Mouse (Mus musculus): ENCODE data around the gene Klhl30. TPM values are rescaled to one million over a fixed set of nuclear protein-coding genes. Genes with fewer than 3 reads are reported as not detected.

The Klhl30 gene
- polyA plus RNA-seq, 1 experiment from 2014 or later, result 0.27 TPM

DNA sequence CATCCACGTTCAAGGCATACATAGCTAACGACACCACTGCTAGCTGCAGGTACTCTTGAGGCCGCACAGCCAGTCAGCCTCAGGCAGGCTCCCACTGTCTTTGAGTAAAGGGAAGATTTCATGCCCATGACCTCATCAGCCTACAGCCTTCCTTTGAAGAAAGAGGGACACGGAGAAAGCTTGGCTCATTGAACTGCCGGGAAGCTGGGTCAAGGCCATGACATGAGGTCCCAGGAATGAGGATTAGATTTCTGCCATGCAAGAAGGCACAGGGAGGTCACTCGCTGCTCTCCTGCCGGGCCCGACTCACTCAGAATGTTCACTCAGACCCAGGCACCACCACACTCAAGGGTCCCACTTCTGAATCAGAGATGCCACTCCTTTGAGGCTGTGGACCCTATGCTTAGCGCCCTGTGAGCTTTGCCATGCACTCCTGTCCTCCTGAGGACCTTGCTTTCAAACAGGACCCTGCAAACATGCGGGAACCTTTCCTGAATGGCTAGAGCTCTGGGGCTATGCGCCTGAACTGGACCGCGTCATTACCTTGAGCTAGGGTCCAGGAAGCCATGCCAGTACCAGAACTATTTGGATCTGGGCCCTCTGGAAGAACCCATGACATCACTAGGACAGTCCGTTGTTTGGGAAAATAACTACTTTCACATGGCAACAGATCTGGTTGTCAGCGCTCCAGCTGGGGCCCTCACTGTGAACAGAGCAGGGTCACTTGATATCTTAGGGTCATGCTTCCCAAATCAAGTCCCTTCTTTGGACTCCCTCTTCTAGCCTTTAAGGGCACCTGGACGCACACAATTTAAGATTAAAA, 14.2 kb downstream of the Klhl30 start:
- DNase-seq (ENCODE audit: low spot score), result no peak

DNA sequence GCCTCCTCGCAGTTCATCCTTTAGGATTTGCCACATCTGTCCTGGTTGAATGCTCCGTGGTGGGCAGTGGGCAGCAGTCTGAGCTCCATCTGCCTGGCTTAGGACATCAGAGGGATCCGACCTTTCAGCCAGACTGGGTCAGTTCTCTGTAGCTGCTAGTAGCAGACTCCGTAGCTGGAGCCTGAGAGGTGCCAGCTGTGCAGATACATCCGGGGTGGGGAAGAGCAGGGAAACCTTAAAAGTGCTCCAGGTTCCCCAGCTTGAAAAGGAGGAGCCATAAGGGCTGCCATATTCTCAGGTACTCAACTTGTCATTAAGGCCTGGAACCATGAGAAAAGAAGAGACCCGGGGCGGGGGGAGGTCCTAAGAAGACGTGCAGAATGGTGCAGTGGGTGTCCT, 15.0 kb downstream of the Klhl30 start:
- peak; percentile 13 for DNase-seq (ENCODE audit: low spot score)

DNA sequence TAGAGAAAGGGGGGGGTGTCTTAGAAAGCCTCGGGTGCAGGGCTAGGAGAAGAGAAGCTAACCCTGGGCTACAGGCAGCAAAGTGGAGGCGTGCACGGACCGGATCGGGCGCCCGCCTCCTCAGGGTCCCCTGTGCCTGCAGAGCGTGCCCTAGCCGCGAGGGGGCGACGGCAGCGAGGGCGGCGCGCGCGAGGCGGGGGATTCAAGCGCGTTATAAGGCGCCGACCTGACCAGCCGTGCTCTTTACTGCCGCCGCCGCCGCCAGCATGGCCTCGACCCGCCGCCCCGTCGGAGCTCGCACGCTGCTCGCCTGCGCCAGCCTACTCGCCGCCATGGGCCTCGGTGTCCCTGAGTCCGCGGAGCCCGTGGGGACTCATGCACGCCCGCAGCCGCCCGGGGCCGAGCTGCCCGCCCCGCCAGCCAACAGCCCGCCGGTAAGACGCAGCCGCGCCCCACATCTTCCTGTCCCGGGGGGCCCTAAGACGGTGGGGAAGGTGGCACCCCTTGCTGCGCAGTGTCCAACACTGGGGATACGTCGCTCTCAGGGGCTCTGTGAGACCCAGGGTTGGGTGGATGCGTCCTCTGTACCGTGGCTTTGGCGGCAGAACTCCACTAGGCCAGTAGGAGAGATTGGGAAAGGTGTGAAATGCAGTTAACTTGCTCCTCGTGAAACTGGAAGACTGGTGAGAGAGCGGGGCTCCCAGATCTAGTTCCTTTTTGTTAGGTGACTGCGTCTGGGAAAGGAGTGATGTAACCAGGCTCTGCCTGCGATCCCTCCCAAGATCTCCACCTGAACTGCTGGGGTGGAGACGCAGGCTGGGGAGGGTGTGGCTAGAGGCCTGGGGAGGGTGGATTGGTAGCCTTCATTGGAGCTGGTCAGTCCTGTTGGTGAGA, 15.6 kb downstream of the Klhl30 start, which contains the start of gene Erfe:
TSS of gene Erfe (plus strand) at position 216 of the 894 bp plus-strand sequence.
- peak; percentile 78 for DNase-seq (ENCODE audit: low spot score)

DNA sequence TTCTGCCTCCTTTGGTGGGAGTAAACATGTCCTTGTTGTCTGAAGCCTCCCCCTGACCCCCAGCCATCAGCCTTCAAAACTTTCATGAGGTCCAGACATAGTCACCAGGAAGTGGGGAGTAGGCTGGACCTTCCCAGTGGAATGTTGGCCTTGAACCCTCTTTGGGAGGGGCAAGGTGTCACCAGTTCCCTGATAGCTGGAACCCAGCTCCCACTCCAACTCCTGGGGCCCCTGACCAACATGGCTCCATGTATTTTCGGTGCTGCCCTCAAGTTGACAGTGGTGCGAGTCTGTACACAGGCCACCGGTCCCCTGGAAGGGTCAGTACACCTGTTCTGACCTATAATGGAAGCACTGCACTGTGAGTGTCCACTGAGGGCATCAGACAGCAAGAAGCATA, 16.5 kb downstream of the Klhl30 start:
- no peak for DNase-seq (ENCODE audit: low spot score)

DNA sequence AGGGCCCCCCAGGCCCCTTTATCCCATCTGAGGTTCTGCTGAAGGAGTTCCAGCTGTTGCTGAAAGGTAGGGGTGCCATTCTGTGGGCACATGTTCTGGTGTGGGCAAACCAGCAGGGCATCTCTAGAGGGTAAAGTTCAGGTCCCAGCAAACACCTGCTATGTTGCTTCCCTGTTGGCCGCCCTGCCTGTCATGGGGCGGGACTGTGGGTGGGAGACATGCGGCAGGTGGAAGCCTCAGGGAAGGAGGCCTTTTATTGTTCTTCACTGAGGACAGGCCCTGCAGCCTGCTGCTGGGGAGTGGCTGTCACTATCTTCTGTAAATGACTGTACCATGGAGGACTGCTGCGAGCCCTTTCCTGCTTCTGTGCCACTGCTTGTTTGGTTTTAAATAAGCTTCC, 18.6 kb downstream of the Klhl30 start:
- DNase-seq (ENCODE audit: low spot score), result no peak

DNA sequence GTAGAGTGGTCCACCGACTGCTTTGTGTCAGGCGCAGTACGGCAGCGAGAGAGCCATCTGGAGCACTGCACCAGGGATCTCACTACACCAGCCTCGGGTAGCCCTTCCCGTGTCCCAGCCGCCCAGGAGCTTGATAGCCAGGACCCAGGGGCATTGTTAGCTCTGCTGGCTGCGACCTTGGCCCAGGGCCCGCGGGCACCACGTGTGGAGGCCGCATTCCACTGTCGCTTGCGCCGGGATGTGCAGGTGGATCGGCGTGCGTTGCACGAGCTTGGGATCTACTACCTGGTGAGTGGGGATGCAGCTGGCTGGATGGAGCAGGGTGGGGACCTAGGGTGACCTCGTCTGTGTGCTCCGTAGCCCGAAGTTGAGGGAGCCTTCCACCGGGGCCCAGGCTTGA, 19.2 kb downstream of the Klhl30 start:
- DNase-seq (ENCODE audit: low spot score), result no peak

DNA sequence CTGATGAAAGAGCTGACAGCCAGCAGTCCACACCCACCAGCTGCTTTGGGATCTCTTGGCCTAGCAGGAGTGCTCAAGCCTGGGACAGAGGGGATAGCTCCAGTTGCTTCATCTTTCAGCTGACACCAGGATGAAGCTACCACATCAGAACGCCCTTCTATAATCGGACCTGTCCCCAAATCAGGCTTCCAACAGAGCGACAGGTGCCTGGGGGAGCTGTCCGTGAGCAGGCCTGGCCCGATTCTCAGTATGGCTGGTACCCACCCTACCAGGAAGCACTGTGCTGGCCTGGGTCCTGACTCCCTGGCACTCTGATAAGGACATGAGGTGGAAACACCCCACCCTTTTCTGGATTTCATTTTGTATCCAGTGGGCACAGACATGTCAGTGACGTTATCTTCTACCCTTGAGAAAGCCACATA, 22.6 kb downstream of the Klhl30 start:
- DNase-seq (ENCODE audit: low spot score), result no peak

DNA sequence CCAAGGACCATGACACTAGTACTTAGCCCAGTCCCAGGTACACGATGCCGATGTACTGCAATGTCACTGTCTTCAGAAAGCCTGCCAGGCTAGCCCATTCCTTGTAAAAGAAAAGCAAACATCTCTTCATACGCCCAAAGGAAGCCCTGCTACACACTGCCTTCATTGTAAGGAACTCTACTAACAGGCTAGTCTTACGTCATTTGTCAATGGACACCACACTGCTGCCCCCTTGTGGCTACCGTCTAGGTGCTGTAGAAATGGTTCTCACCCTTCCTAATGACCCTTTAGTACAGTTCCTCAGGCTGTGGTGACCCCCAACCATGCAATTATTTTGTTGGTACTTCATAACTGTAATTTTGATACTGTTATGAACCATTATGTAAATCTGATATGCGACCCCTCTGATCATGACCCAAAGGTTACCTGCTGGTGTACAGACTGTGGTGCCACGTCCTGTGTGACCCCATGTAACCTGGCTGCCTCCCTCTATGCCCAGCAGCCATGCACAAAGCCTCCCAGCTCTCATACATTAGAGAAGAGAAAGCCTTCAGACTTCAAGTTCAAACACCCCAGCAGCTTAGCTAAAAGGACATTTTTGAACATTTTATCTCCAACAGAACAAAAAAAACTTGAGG, 29.8 kb downstream of the Klhl30 start:
- peak; percentile 68 for DNase-seq (ENCODE audit: low spot score)

DNA sequence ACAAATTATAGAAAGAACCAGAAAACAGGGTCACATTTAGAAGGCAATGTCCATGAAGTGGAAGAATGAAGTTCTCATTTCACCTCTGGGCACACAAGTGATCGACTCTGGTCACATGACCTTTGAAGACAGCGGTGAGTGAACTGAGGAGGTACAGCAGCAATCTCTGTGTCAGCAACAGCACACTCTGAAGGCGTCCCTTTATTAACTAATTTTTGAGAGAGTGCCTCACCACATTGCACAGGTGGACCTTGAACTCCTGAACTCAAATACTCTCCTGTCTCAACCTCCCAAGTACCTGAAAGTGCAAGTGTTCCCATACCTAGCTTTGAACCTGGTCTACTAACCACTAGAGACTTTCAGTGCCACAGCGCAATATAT, 30.3 kb downstream of the Klhl30 start:
- no peak for DNase-seq (ENCODE audit: low spot score)

DNA sequence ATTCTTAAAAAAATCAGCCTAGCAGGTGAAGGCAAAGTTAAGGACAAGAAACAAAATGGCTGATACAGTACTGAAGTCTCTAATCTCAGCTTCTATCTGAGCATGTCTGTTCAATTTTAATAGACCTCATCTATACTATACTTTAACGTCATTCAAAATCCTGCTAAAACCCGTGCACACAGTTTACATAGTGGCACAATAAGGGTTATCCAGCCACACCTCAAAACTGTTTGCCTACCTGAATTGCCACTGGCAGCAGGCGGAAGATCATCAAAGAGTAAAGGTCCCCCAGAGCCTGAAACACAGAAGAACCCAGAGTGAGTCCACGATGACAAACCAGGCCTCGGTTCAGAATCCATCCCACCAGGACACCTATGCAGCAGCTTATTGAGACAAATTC, 39.6 kb downstream of the Klhl30 start:
- DNase-seq (ENCODE audit: low spot score), result no peak

DNA sequence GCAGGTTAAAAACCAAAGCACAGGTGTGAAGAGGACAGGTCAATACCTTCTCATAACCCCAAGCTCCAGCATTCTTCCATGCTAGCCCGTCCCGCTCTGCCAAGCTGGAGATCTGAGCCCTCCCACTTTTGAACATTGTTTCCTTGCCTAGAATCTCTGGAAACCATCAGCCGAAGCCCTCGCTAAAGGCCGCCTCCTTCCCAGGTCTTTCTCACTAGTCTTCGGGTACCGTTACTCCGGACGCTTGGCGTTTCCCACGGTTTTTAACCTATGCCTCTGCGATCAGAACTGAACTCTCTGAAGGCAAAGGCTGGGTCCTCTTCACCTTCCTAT, 47.1 kb downstream of the Klhl30 start:
- no peak for DNase-seq (ENCODE audit: low spot score)

DNA sequence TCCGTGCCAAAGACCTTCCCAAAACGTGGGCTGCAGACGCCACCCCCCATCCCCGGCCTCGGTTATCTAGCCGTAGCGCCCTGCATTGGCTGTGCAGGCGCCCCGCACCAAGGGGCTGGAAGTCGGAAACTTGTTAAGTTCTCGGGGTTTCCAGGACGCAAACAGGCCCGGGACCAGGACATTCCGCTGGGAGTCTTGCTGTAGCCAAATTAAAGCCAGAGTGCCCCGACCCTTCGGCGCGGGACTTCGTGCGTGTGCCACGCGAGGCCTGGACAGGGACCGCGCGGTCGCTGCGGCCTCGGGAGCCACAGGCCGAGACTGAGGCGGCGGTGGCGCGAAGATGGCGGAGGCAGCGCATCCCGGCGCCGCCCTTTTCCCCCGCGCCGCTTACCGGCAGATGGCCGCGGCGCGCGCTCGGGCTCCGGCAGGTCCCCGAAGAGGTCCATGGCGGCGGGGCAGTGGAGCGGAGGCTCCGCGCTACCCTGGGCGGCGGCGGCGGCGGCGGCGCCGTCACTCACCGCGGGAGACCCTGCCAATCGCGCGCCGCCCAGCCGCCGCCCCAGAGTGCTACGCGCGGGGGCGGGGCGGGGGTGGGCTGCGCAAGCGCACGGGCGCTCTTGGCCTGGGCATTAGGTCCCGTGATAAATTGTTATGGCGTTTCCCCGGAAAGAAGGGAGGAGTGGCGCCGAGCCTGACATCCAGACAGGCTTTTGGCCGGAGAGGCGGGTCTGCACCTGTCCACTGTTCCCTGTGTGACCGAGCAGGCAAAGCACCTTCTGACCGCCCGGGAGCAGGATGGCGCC, 47.6 kb downstream of the Klhl30 start, which contains the start of gene Ilkap:
TSS of gene Ilkap (minus strand) at position 556 of the 803 bp plus-strand sequence.
- DNase-seq (ENCODE audit: low spot score), result peak; percentile 89

DNA sequence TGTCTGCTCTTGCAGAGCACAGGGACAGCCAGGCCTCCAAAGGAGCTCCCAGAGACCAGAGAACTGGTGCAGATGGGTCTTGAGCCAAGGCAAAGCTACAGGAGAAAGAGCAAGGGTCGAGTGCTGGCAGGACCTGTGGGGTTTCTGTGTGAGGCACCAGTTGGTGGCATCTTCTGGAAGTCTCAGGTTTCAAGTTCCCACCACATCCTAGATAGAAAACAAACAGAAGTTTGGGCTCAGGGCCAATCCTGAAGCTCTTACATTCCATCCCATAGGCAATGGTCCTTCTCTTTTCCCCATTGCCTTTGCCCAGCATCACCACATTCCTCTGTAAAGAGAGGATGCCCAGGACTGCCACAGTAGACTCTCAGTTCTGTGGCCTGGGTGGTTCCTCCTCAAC, 54.2 kb downstream of the Klhl30 start:
- no peak for DNase-seq (ENCODE audit: low spot score)

DNA sequence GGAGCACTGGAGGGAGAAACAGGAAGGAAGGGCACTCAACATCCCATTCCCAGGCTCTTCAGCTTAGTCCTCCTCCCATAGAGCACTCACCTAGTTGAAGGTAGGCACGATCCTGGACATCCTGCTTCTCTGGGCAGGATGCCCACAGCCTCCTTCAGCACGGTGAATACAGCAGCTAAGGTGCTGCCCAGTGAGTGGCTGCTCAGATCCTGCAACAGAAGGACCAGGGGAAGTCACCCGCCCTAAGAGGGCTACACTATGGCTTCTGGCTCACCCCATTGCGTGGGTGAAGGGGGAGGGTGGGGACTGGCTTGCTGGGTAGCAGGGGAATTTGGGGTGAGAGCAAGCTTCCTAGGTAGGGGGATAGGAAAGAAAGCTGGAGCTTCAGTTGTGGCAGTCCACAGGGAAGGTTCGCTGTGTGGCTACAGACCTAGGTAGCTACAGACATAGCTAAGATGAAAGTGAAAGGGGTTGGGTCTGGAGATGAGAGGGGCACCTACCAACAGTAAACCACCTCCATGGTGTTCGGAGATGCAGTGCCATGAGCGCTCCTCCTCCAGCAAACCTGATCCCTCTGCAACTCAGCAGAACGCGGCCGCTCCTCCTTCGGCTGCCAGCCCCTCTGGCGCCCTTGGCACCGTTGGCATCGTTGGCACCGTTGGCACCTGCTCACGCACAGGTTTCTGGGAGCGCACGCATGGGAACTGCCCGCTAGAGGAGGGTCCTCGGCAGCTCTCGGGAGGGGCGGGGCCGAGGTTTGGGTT, 54.8 kb downstream of the Klhl30 start:
- DNase-seq (ENCODE audit: low spot score), result no peak

DNA sequence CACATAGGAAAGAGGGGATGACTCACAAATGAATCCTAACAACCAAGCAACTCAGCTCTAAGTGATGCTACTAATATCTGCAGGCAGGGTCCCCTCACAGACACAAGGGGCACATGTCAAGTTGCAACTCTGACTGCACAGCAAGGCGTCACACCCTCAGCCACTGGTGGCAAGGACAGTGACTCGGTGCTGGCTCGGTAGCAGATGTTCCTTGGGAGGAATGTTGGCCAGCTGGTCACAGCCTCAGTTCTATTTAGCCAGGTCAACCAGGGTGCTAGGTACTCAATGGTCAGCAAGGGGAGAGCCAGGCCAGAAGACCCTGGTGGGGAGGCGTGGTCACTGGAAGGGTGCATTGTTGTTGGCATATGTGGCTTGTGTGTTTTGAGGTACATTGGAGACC, 57.0 kb downstream of the Klhl30 start:
- DNase-seq (ENCODE audit: low spot score), result no peak

DNA sequence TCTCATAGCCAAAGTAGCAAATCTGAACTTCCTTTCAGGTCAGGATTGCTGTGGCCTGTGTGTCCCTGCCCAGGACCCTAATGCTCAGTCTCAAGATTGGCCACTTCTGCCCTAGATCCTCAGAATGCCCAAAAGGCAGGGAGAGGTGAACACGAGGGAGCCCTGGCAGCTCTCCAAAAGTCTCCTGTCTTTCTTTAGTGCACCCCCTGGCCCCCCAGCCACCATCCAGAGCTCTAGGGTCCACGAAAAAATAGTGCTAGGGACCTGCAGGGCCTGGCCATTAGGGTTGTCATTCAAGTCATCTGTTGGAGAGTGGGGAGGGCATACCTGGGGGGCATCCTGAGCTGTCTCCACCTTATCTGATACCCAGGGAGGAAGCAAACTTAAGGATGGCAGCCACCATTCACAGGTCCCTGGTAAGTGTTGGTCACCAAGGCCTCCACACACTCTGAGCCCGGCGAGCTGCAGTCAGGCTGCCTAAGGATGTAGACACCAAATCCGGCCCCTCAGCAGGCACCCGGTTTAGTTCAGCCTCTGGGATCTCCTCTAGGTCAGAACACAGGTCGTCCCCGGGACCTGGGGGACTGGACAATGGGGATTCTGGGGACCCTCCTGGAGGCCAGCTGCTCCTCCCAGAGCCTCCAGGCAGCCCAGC, 60.9 kb downstream of the Klhl30 start:
- no peak for DNase-seq (ENCODE audit: low spot score)
